Mouse (Mus musculus) olfactory bulb, adult 2 months (tissue): ENCODE data around the gene Lbhd2. TPM values are rescaled to one million over a fixed set of nuclear protein-coding genes. Genes with fewer than 3 reads are reported as not detected.

ENCODE experiments used
- H3K27ac ChIP-seq: fragments of 200-500 bp; 2 replicates; pipeline ENCODE4 v1.5.1; 2012; ENCODE audit warnings: low read depth, low read length; ENCODE audit not compliant: insufficient read depth
- H3K4me1 ChIP-seq: fragments of 200-500 bp; 2 replicates; pipeline ENCODE4 v1.6.1; 2012; ENCODE audit warnings: low read length; ENCODE audit not compliant: control insufficient read depth, insufficient read depth
- H3K4me3 ChIP-seq: fragments of 200-500 bp; 2 replicates; pipeline ENCODE4 v1.5.1; 2012; ENCODE audit warnings: mild to moderate bottlenecking, low read depth, low read length, moderate library complexity; ENCODE audit not compliant: insufficient read depth
- CTCF ChIP-seq: fragments of 200-500 bp; IDR thresholded peaks from 2 replicates; pipeline ENCODE4 v1.5.1; 2012; ENCODE audit warnings: low read depth, mild to moderate bottlenecking, low read length, moderate library complexity; ENCODE audit not compliant: insufficient read depth
- POLR2A ChIP-seq: fragments of 200-500 bp; IDR thresholded peaks from 2 replicates; pipeline ENCODE4 v1.6.1; 2012; ENCODE audit warnings: mild to moderate bottlenecking, low read depth, low read length, moderate library complexity; ENCODE audit not compliant: insufficient read depth
- WGBS: fragments of 180-500 bp; shearing (Covaris S2); methylation state at CpG from one replicate; pipeline ENCODE4 v1.1.7; 2018; 5-methylcytosine and 5-hydroxymethylcytosine counted together
- polyA plus RNA-seq: library from polyadenylated mRNA; stranded (reverse); fragments of >200 nt; gene quantifications from 2 replicates; pipeline ENCODE4 v1.2.4, GENCODE M21; 2012; ENCODE audit warnings: low replicate concordance; ENCODE audit not compliant: missing spikeins, insufficient read depth, insufficient read length

Lbhd2 gene
- not detected in 2 replicates for polyA plus RNA-seq

- 5% methylated on average over 24 of the region's 24 CpGs for WGBS
- peak within 1 kb of the TSS; percentile 7; the same call in 1 of the 2 replicates for H3K4me3 ChIP-seq
- peaks cover 32% of the 10 kb centered on the region for H3K4me1 ChIP-seq
- TF ChIP-seq CTCF, result no peak
- TF ChIP-seq POLR2A, result no peak
- no peak within 1 kb of the TSS for H3K27ac ChIP-seq
Observed at GRCm38 (mm10) chr12:111406622-111407021, at the start of gene Lbhd2. Gene Lbhd2, plus strand, starts transcription at chr12:111406809.

- H3K4me3 ChIP-seq, result no peak overlapping the region
- TF ChIP-seq CTCF, result no peak
- TF ChIP-seq POLR2A, result no peak
- H3K27ac ChIP-seq, result no peak overlapping the region
- peaks cover 39% of the 10 kb centered on the region for H3K4me1 ChIP-seq
- 89% methylated on average over 16 of the region's 16 CpGs for WGBS
Observed at GRCm38 (mm10) chr12:111360671-111361070, 45.9 kb upstream of the Lbhd2 start.

DNA sequence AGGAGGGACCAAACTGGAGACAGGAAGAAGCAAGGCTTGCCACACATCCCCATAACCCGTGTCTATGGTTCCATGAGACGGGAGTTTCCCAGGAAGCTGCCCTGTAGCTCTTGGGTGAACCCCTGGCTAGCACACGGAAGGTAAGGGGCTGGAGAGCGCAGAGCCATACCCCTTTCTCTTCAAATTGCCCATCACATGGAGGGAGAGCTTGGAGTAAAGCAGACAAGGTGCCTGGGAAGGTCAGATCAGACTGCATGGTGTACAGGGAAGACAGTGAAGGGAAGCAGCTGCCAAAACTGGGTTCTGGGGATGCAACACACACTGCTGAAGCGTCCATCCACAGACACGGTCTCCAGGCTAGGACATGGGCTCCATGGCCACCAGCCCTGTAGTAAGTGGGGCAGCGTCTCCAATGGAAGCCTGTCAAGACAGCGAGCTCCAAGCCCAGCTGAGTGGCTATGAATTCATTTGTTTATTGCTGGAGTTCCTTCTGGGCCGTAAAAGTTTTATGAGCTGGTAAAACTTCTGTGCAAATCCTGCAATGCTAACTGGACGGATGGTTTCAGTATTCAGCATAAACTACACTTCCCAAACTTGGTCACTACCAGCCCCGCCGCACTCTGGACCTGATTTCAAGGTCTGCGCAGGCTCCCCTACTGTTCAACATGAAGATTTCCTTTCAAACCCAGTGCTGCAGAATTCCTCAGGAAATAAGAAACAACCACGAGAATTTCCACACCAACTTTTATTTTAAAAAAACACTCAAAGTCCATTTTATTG is 45.1 kb upstream of the Lbhd2 start:
- WGBS, result 81% methylated on average over 14 of the region's 14 CpGs
- H3K4me1 ChIP-seq, result peaks cover 32% of the 10 kb centered on the region
- no peak overlapping the region for H3K27ac ChIP-seq
- TF ChIP-seq CTCF, result no peak
- no peak for TF ChIP-seq POLR2A
- no peak overlapping the region for H3K4me3 ChIP-seq

- 90% methylated on average over 3 of the region's 3 CpGs for WGBS
- H3K4me1 ChIP-seq, result peaks cover 37% of the 10 kb centered on the region
- no peak overlapping the region for H3K27ac ChIP-seq
- no peak overlapping the region for H3K4me3 ChIP-seq
- TF ChIP-seq CTCF (no peak), POLR2A (no peak)
Observed at GRCm38 (mm10) chr12:111364234-111364633, 42.4 kb upstream of the Lbhd2 start.

DNA sequence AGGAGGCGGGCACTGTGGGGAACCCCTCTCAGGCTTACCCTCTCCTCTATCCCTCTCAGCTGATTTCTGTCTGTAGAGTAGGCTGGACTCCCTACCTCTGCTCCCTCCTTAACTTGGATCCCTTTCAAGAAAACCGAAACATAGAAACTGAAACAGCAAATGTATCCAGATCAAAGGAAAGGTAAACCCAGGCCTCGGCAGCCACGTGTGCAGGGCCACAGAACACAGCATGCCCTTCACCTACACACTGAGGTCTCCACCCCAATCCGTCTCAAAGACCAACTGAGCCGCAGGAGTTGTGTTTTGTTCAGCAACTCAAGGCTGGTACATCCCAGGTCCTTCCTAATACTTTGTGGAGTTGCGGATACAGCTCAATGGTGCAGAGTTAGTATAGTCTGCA is 39.5 kb upstream of the Lbhd2 start:
- WGBS, result 78% methylated on average over 7 of the region's 7 CpGs
- Histone ChIP-seq H3K27ac (no peak overlapping the region), H3K4me3 (no peak overlapping the region), H3K4me1 (peaks cover 32% of the 10 kb centered on the region)
- TF ChIP-seq POLR2A (no peak), CTCF (no peak)

DNA sequence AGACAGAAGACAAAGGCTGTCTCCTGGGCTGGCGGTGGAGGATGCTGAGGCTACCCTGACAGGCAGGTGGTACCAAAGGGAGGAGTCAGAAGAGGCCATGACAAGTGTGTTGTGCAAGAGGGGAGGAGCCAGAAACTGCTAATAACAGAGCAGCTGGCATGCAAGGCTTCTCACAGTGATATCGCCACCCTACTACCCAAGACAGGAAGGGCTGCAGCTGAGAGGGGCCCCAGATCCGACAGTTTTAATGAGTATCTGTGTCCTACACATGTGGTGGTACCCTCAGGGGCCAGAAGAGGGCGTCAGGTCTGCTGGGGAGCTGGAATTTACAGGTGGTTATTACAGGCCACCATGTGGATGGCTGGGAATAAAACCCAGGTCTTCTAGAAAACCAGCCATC is 36.4 kb upstream of the Lbhd2 start:
- TF ChIP-seq CTCF, result no peak
- TF ChIP-seq POLR2A, result no peak
- Histone ChIP-seq H3K4me3 (no peak overlapping the region), H3K4me1 (peaks cover 28% of the 10 kb centered on the region), H3K27ac (no peak overlapping the region)
- 56% methylated on average over 4 of the region's 4 CpGs for WGBS

- no peak for TF ChIP-seq POLR2A
- TF ChIP-seq CTCF, result no peak
- Histone ChIP-seq H3K4me1 (peaks cover 27% of the 10 kb centered on the region), H3K27ac (no peak overlapping the region), H3K4me3 (no peak overlapping the region)
- WGBS, result 94% methylated on average over 7 of the region's 7 CpGs
Observed at GRCm38 (mm10) chr12:111371905-111372304, 34.7 kb upstream of the Lbhd2 start.

- Histone ChIP-seq H3K4me1 (peaks cover 19% of the 10 kb centered on the region), H3K4me3 (no peak overlapping the region), H3K27ac (no peak overlapping the region)
- TF ChIP-seq CTCF (no peak), POLR2A (no peak)
- 87% methylated on average over 6 of the region's 6 CpGs for WGBS
Observed at GRCm38 (mm10) chr12:111373411-111373810, 33.2 kb upstream of the Lbhd2 start.

GRCm38 (mm10) chr12:111374727-111375126 is 31.9 kb upstream of the Lbhd2 start:
- TF ChIP-seq POLR2A, result no peak
- TF ChIP-seq CTCF, result no peak
- Histone ChIP-seq H3K4me1 (peaks cover 15% of the 10 kb centered on the region), H3K27ac (no peak overlapping the region), H3K4me3 (no peak overlapping the region)
- WGBS, result 55% methylated on average over 10 of the region's 10 CpGs

DNA sequence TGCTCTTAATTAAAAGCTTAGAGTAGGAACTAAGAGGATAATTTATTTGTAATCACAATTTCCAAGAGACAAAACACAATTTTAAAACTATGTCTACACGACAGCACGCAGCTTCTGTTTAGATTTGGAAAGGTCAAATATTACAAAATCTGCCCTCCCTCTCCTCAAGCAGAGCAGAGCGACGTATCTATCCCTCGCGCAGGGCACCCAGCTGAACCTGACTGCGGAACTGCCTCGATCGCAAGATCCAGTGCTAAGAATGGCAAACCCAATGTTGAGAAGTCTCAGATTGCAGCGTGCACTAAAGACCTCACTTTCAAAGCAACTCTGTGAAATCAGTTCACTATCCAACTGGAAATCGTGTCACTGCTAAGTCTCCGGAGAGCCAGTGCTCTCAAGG is 31.1 kb upstream of the Lbhd2 start:
- Histone ChIP-seq H3K4me3 (peak overlapping the region; percentile 31), H3K4me1 (peaks cover 11% of the 10 kb centered on the region), H3K27ac (no peak overlapping the region)
- TF ChIP-seq POLR2A (no peak), CTCF (no peak)
- 14% methylated on average over 12 of the region's 12 CpGs for WGBS
